Mouse (Mus musculus) frontal cortex, adult 2 months (tissue): ENCODE data around the gene Ank. TPM values are rescaled to one million over a fixed set of nuclear protein-coding genes. Genes with fewer than 3 reads are reported as not detected.
A peak's percentile ranks its signal among the peaks of the same experiment; 100 is the strongest.
"Not testable (repeated sequence)": the region's sequence is repeated elsewhere in the genome, so short reads cannot be mapped to it uniquely, and the experiment has no call there.

ENCODE experiments used
- DNase-seq, 2 experiments: peaks; one replicate each; pipeline ENCODE4 v3.0.0; 2022; ENCODE audit warnings: low spot score in 1 of 2; ENCODE audit errors: extremely low spot score in 1 of 2
- polyA plus RNA-seq: library from polyadenylated mRNA; depleted of rRNA; stranded (reverse); fragments of >200 nt; gene quantifications from 2 replicates; pipeline ENCODE4 v1.2.3, GENCODE M21; 2012

Ank gene
- polyA plus RNA-seq, 1 experiment = 176 TPM

DNA sequence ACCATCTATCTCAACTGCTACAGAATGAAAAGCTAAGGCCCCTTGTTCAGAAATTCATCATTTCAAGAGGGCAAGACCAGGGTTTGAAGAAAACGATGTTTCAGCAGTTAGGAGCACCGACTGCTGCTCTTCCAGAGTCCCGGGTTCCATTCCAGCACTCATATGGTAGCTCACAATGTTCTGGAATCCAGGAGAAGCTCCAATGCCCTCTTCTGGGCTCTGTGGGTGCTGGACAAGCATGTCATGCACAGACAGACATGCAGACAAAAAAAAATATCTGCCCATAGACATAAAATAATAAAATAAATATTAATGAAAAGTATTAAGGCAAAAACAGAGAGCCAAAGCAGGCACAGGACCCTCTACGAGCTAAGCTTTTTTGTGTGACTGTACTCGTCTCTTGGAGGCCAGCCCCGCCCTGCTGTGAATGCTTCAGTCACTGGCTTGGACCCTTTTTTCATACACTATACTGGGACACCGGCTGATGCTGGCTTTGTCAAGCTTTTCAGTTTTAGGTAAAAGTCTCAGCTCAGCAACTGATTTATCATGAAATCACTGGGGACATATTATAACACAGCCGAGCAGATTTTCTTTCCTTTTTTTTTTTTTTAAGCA, 979 bp upstream of the Ank start:
- DNase-seq = peak in 1 of 2 experiments; percentile 62

DNA sequence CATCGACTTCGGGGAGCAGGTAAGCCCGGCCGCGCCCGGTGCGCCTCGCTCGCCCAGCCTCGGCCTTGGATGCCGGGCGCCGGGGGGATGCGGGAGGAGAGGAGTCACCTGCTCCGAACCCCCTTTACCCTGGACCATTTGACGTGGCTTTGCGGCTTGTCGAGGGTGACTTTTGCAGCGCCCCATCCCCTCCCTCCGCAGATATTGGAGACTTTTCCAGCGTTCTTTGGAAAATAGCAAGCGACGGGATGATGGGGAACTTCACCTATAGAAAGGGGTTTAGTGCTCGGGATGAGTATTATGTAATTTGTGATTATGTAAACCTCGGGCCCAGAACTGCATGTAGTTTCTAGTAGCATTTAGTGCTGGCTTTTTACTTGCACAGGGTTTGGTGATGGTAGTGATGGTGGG, 609 bp downstream of the Ank start:
- no peak for DNase-seq

DNA sequence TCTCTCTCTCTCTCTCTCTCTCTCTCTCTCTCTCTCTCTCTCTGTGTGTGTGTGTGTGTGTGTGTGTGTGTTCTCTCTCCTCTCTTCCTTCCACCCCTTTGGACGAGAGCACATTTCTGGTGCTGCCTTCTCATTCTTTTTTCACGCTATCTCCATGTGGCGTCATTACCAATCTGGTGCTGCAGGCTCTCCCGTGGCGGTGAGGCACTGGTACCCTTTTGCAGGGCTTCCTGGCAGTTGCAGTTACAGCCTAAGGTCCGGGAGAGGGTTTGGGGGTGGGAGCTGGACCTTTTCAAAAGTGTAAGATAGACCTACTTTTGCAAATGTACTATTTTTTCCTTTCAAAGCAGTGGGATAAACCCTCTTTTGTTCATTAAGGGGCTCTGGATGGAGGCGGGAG, 1.2 kb downstream of the Ank start:
- DNase-seq = peak in 1 of 2 experiments; percentile 65

DNA sequence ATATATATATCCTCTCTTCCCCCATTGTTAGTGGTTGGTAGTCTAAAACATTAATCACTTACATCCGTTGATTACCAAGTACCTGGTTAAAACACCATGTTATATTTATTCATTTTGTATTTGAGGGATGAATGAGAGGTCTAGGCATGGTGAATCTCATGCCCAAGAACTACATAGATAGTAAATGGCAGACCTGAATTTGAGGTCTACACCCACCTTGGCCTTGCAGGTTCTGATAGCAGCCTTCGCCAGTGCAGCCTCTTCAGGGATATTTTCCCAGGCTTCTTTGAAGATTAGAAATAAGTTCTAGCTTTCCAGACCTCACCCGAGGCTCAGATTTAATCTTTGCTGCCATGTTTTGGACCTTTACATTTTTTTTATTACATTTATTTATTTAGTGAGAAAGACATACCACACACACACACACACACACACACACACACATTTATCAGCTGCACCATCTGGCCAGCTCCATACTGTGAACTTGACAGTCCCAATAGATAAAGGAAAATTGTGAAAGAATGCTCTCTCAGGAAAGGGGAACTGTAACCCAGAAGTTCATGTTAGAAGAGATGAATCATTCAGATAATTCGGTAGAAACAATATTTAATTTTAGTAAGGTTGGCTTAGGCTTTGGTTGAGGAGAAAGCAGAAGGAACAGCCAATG, 2.5 kb downstream of the Ank start:
- no peak for DNase-seq

DNA sequence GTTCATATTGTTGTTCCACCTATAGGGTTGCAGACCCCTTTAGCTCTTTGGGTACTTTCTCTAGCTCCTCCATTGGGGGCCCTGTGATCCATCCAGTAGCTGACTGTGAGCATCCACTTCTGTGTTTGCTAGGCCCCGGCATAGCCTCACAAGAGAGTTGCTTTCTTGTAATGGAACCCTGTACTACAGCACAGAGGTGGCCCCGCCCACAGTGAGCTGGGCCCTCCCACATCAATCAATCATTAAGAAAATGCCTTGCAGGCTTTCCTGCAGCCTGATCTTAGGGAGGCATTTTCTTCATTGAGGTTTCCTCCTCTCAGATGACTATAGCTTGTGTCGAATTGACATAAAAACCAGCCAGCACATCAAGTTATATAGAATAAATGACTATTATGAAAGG, 3.9 kb downstream of the Ank start:
- not testable (repeated sequence) for DNase-seq

DNA sequence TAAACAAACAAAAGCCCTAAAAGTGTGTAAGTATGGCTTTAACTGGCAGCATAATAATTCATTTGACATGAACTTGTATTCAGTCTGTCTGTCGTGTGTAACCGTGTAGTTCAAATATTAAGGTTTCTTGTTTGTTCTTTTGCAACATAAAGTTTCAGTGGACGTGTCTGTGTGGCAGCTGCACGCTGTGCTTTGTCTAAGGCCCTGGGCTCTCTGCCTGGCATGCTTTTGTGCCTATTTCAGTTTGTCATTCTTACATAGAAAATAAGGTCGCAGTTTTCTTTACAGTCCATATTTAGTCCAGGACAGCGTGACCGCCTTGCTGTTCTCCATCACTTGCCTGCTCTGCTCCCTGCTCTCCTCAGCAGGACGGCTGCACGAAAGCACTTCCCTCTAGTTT, 5.8 kb downstream of the Ank start:
- DNase-seq = no peak

DNA sequence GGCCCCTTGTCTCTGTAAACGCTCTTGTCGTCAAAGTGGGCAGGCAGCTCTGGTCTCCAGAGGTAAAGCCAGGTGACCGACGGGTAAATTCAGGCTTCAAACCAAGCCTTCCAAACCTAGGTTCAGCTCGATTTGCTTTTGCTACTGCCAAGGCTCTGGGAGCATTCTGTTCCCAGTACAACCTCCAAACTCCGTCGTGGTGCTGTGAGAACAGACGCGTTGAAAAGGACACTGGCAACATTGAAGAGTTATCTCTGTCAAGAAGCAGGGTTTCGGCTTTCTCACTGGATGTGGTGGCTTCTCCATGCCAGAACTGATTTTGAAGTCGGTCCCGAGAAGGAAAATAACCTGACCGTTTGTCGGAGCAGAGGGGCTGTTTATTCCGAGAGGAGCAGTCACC, 9.5 kb downstream of the Ank start:
- no peak for DNase-seq

DNA sequence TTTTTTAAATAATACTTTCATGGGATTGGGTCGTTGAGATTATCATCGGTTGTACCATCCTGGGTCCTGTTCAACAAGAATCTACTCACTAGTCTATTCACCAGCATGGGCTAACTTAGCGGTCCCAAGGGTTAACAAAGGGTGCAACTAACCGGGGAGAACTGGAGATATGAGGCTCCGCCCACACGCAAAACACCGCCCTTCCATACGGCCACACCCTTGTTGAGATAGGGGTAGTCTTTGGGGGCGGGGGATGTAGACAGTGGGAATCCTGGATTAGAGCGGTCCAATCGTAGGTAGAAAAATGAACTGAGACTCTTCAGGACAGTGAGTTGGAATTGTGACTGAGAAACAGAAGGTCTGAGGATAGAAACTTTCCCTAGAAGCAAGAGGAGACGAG, 10.2 kb downstream of the Ank start:
- DNase-seq = no peak

DNA sequence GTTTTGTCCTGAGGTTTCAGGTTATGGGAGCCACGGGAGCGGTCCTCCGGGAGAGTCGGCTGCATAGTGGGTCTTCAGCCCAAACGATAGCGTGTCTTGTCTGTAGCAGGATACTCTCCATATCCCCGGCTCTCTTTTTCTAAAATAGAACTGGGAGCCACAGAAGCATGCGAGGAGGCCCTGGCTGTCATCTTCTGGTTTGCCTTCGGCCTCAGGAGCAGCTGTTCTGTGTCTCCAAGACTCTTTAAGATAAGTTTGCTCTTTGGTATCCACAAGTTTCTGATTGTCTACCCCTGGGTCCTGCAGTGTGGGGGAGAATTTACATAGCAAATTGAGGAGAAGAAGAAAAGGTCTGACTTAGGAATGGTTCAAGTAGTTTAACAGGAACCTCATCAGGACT, 10.7 kb downstream of the Ank start:
- DNase-seq = no peak

DNA sequence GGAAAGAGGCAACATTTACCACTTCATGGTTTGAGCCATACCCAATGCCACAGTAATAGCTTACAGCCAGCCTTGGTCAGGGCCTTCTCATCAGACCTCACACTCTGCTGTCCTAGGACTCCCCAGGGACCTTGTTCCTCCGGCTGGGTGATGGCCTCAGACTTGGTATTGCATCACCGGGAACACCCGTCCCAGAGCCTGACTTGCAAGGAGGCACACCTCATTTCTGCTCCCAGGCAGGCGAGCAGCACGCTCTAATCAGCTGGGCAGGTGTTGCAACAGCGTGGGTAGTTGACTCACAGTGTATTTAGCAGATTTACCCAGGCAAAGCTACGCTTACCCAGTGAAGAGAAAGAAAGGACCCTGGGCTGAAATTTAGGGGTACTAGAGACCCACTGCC, 11.2 kb downstream of the Ank start:
- DNase-seq = no peak

DNA sequence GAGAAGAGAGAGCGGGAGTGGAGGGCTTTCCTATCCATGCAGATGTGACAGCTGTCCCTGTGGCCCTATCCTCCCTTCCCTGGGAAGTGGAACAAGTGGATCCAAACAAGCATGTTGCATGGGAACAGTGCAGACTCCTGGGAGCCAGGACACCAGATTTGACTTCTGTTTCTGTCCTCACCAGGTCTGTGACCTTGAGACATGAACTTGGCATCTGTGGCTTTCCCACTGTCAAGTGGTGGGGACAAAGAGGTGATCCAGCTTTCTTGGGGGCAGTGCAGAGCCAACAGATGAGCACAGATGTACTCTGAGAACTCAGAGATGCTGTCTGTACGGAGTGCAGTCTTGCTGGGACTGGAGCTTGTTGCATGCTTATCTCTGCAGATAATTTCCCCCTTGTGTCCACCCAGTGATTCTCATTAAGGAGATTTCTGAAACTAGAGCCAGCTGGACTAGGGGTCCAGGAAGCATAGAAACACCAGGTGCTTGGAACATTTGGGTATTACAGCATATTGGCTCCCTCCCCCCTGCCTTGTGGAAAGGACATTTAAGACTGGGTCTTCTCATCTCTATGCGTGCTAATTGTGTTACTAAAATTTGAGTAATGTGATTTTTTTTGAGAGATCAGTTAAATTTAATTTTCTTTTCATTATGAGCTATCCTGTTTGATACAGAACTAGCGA, 14.0 kb downstream of the Ank start:
- no peak for DNase-seq

DNA sequence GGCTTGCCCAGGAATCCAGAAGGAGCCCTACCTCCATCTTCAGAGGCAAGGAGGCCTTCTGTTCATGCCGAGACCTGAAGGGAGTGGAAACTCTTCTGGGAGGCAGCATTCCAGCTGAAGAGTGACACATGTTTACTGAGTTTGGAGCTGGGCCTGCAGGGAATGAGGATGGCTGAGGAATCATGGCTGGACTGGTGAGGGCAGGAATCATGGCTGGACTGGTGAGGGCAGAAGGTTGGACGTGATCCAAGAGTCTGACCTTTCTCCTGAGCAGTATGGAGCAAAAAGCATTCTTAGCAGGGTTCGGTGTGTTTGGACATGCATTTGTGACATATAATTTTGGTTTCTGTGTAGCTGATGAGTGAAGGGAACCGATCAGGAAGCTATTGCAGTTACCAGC, 15.5 kb downstream of the Ank start:
- DNase-seq = no peak

DNA sequence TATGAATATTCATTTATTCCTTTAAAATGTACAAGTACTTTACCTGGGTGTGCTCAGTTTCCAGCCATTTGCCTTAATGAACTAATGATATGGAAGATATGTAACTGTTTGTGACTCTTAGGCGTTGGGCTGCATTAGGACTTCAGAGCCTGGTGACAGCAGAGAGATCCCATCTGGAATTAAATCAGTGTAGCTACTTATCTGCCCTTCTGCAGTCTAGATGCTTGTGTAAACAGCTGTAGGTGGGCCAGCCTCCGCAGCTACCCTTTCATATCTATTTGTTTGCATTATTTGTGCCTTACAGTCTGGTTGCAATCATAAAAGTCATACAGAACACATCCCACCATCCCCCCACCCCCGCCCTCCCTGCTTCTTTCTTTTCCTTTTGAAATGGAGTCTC, 16.7 kb downstream of the Ank start:
- DNase-seq = no peak

DNA sequence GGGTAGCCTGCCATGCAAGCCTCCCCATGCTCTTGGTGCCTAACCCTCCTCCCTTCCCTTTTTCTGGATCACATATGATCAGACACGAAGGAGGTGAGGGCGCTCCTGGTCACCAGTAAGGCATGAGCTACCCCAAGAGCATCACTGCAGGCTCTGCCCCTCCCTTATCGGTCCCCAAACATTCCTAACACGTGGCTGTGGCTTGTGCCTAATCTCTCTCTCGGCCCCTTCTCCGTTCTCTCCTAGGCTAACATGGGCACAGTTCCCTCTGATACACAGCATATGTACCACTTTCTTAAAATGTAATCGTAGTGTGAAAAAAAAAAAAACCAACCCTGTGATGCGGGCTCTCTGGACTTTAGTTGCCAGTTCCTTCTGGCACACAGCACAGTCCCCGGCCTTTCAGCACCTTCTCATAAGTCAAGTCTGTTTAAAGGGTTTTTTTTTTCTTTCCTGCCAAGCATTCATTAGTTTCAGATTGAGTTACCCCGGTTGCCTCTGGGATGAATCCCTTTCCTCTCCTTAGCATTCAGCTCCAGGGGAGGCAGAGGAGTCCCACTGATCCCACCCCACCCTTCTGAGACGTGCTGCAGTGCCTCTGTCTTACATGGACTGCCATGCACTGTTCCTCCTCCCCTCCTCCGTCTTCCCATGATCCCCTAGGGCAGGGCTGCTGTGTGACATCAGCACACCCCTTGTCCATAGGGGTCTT, 19.2 kb downstream of the Ank start:
- no peak for DNase-seq

DNA sequence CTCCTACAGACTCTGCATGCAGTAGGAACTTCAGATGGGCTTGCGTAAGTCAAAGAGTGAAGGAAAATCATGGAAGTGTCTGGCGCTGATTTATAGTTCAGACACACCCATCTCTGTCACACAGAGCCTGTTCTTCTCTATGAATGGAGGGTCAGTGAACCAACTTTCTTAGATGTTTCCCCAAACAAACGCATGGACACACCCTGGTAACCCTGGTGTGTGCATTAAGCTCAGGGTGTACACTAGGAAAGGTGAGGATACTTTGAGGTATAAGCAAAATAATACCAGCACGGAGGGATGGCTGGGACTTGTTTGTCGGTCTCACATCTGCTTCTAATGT, 19.8 kb downstream of the Ank start:
- no peak for DNase-seq

DNA sequence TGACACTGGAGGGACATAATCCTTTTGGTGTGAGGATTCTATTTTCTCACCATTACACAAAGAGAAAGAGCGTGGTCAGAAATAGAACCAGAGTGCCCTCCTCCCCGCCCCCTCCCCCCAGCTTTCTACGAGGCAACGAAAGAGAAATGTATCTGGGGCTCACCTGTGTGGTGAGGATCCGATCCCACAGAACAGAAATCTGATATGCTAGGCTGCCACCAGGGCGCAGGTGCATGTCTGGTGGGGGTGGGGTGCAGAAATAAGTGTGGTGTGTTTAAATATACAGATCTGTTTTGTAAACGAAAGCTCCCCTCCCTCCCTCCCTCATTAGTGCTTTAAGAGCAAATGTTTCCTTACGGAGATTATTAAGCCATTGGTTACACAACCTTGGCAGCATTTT, 20.6 kb downstream of the Ank start:
- DNase-seq = no peak

DNA sequence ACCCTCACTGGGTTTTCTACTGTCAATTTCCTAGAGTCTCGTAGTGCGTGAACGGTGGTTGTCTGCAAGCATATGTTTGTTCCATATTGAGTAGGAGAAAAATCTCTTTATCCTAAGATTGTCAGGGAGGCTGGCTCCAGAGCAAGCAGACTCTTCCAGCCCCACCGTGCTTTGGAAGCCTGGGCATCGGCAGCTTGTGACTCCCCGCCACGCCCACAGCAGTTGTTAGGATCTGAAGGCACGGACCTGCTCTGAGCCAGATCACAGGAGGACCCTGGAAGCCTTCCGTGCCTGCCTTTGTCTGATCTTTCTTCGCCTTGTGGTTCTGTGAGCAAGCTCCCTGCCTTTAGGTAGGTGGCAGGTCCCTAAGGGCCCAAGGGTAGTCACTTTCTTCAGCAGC, 21.6 kb downstream of the Ank start:
- DNase-seq = peak in 1 of 2 experiments; percentile 61

DNA sequence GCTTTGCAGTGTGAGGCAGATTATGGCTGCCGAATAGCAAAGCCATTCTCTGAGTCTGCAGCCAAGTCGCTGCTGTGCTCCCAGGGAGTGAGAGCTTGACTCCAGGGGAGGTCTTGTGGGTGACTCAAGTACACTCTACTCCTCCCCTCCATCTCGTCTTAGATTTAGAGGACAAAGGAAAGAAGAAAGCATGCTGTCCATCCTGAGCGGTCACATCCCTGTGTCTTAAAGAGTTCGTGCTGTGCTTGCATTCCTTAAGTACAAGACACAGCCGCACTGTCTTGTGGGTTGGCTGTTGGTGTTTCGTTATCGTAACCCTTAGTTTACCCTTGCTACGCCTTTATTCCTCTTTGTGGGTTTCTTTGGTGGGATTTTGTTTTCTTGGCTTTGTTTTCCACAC, 24.2 kb downstream of the Ank start:
- DNase-seq = no peak

DNA sequence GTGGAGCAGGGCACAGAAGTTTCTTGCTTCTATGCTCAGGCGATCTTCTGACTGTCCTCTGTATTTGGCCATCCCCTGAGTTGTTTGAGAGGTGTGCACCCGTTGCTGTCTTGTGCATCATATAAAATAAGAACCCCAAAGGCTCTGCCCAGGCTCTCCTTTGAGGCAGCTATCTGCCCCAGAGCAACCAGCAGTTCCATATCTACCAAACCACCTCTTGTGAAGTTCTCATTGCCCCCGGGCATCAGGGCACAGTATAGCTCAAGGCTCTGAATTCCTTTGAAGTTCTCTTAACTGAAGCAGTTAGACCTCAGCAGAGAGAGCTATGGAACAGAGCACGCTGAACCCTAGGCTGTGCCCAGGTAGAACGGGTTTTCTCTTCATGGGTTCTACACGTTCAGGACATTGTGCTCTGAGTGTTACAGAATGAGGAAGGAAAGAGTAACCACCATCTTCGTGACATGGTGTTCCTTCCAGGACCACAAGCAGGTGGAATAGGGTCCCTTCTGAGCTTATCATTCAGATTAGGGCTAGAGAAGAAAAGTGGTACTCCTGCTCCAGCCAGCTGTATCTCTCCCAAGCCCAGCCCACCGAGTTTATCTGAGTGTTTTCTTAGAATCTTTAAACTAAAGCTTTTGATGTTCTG, 25.1 kb downstream of the Ank start:
- no peak for DNase-seq

DNA sequence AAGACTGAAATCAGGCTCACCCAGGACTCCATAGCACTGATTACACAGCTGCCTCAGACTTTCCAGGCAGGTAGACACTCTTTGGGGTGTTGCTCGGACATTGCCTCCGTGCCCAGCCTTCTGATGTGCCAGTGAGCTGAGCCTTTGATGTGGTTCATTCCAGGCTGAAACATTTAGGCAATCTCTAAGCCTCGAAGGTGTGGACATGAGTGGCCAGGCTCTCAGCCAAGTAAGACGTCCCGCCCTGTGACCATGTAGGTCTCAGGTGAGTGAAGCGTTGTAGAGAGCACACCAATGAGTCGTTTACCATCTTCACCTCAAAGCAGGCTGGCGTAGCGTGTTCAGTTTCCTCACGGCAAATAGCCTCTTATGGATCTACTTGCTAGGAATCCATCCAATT, 25.7 kb downstream of the Ank start:
- no peak for DNase-seq

DNA sequence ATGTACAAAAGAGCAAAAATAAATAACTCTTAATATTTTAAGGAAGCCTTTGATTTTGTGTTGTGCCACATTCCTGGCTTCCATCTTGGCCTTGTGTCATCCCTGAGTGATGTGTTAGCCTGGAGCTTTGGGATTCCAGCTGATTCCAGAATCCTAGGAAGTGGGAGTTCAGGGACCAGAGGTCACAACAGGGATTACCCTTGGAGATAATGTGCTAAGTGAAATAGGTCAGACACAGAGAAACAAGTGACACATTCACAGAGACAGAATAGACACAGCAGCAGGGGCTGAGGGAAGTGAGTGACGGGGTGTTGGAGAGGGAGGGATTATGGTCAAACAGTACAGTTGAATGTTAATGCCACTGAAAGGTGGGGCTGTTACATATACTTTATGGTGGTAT, 26.3 kb downstream of the Ank start:
- no peak for DNase-seq
